Mouse (Mus musculus): ENCODE measurements at regions not wholly inside any gene's neighbourhood (a gene's known extent, or its start where the extent isn't known, plus 50 kb on each side); places are given as distances from the start of the nearest gene placed in this dataset.

DNA sequence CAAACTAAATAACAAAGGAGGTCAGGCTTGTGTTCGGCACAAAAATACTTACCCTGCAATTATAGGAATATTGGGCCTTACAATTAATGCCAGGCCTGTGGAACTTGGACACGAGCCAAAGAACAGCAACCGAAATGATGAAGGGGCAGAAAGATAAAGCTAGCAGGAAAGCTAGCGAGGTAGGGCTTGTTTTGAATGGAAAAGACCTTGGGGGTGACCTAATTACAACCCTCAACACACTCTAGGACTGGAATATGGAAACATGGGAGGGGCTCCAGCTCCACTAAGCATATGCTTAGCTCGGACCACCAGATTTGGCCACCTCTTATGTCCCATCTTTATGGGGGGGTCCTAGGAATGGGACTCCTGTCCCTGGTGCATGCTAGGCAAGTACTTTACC, 362.8 kb downstream of the H2al1j start:
- TF ChIP-seq CTCF (IDR thresholded peaks at IDR 0.05; ENCODE audit: control insufficient read depth, insufficient read depth, insufficient replicate concordance, low read depth, low read length) (no peak), POLR2A (IDR thresholded peaks at IDR 0.05; ENCODE audit: control insufficient read depth, low read depth, low read length) (no peak)

Measured in testis, adult 2 months (tissue).